Mouse (Mus musculus): Measurements from ENCODE around the gene Serpina3b. TPM values are rescaled to one million over a fixed set of nuclear protein-coding genes. Genes with fewer than 3 reads are reported as not detected.

Gene Serpina3b
- 0.19 and 0.22 TPM in 2 replicates for polyA plus RNA-seq (2012; rRNA removed)

GRCm38 (mm10) chr12:104127696-104128095 lies at the start of gene Serpina3b:
Gene Serpina3b (plus strand): TSS chr12:104127996.

DNA sequence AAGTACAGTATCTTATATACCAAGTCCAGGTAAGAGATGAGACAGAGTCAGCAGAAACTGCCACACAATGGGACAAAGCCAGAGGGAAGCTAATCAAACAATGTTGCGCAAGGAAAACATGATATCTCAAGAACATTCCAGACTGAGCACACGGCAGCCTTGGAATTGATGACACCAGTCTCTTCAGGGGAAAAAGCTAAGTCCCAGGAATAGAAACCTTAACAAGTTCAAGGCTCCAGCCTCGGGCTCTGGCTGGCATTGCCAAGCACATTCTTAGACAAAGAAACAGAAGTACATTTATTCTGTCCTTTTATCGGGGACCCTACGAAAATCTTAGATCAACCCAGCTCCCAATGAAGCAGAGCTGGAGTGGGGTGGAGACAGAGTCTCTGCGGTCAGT lies 27.0 kb upstream of the Serpina3b start, which contains the start of gene Serpina5:
TSS of gene Serpina5 (plus strand) at position 346 of the 400 bp plus-strand sequence.

GRCm38 (mm10) chr12:104112333-104112732 lies 15.5 kb upstream of the Serpina3b start, which contains the start of gene Serpina3a:
Gene Serpina3a (plus strand): TSS chr12:104112724.

DNA sequence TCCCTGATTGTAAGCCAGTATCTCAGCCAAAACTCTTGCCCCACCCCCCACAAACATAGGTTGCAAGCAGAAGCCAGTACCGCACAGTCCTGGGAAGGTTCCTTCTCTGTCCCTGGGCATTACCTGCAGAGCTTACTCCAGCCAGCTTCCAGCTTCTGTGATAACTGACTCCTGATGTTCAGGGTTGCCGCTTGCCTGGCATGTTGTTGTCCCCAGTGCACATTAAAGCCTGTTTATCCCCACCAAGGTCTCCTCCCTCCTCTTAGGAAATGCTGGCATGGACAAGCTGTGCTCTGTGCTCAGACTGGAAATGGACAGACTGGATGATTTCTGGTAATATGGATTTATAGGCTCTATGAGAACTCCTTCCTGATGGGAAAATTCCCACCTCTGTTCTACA lies 25.9 kb downstream of the Serpina3b start, which contains the start of gene Serpina3c:
TSS of gene Serpina3c (minus strand) at position 215 of the 400 bp plus-strand sequence.

Other genes starting within 250 kb of the Serpina3b start
- gene Serpina1c, start 223.1 kb upstream of the Serpina3b start, polyA plus RNA-seq (2012; rRNA removed), result 1,205 and 1,238 TPM in 2 replicates
- 6,689 and 6,899 TPM in 2 replicates for gene Serpina1e, start 169.0 kb upstream of the Serpina3b start, polyA plus RNA-seq (2012; rRNA removed)
- gene Serpina11, start 138.0 kb upstream of the Serpina3b start, polyA plus RNA-seq (2012; rRNA removed), result 184 and 214 TPM in 2 replicates
- gene Serpina9, start 114.2 kb upstream of the Serpina3b start, polyA plus RNA-seq (2012; rRNA removed), result 0.10 and 0.24 TPM in 2 replicates
- 0.16 and 0.20 TPM in 2 replicates for gene Serpina12, start 83.6 kb upstream of the Serpina3b start, polyA plus RNA-seq (2012; rRNA removed)
- gene Serpina5, start 26.9 kb upstream of the Serpina3b start, polyA plus RNA-seq (2012; rRNA removed), result 6.0 and 6.1 TPM in 2 replicates
- 0.11 and 0.13 TPM in 2 replicates for gene Serpina3a, start 15.3 kb upstream of the Serpina3b start, polyA plus RNA-seq (2012; rRNA removed)
- gene Serpina3c, start 25.9 kb downstream of the Serpina3b start, polyA plus RNA-seq (2012; rRNA removed), result 0.05 and 0.07 TPM in 2 replicates
- gene Serpina3f, start 86.5 kb downstream of the Serpina3b start, polyA plus RNA-seq (2012; rRNA removed), result 1.0 and 1.1 TPM in 2 replicates
- 7.4 and 7.9 TPM in 2 replicates for gene Serpina3g, start 108.2 kb downstream of the Serpina3b start, polyA plus RNA-seq (2012; rRNA removed)
- 0.26 and 0.31 TPM in 2 replicates for gene Serpina3i, start 135.1 kb downstream of the Serpina3b start, polyA plus RNA-seq (2012; rRNA removed)
- gene Serpina3j, start 186.6 kb downstream of the Serpina3b start, polyA plus RNA-seq (2012; rRNA removed), result not detected in 2 replicates
- gene Serpina3k, start 210.5 kb downstream of the Serpina3b start, polyA plus RNA-seq (2012; rRNA removed), result 74.4 and 149 TPM in 2 replicates
- 11.9 and 23.7 TPM in 2 replicates for gene Serpina3m, start 210.5 kb downstream of the Serpina3b start, polyA plus RNA-seq (2012; rRNA removed)

All from liver, embryonic 18 days (tissue).